Mouse (Mus musculus) adrenal gland, postnatal 4 days (tissue): ENCODE measurements around the gene Sorcs1. TPM values are rescaled to one million over a fixed set of nuclear protein-coding genes. Genes with fewer than 3 reads are reported as not detected.

Experiments used
- DNase-seq, 2 experiments: peaks; one replicate each; pipeline ENCODE4 v3.0.0; 2021 to 2022; ENCODE audit warnings: low spot score in 2 of 2, mixed read lengths in 2 of 2
- total RNA-seq, 2 experiments: library from RNA; stranded (reverse); gene quantifications; 2 replicates each; pipeline ENCODE4 v1.2.3; 2021

Gene Sorcs1
- total RNA-seq, 2 experiments from 2014 or later: 2.4 to 2.7 TPM

DNA sequence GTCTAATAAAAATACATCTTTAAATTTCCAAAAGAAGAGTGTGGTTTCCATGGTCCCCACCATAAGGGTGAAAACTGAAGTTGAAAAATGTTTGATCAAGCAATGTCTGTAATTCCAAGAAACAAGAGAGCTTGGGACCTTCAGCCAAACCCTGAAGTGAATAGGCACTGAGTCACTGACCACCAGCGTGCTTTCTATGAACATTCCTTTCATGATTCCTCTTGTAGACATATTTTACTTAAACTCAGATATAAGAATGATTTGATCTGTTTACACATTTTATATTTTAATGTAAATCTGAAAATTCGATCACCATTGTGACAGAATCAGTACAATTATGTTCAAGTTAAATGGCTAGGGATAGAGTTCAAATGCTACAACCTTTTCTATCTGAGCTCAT, 112.1 kb downstream of the Sorcs1 start:
- no peak for DNase-seq

DNA sequence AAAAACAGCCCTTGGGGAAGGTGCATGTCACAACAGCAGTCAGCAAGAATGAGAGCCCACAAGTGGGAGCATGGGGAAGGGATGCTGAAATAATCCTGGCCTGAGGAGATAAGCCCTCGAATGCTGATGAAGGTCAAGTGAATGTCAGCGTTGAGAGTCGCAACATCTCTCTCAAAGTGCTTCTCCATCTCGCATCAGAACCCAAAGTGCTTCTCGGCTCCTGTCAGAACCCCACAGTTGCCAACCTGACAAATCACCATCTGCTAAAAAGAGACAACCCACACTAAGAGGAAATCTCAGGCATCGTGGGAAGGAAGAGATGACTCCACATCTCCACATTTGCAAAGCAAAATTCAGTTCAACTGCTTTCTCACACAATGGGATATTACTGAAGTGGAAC, 119.7 kb downstream of the Sorcs1 start:
- DNase-seq: no peak

DNA sequence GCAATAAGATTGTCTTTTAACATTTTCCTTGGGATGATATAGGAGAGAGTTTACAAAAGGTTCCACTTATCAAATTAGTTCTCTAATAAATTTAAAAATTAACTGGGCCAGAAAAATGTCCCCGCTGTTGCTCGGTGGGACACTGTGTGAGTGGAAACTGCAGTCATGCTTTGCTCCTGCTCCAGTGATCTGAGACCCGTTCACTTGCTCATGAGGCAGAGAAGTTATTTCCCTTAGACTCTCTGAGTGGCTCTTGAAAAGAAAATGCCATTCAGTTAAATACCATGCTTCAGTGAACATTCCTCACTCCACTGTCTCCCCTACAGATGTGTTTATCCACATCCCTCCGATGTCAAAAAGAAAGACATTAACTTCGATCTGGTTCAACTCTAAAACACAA, 144.4 kb downstream of the Sorcs1 start:
- DNase-seq: no peak

DNA sequence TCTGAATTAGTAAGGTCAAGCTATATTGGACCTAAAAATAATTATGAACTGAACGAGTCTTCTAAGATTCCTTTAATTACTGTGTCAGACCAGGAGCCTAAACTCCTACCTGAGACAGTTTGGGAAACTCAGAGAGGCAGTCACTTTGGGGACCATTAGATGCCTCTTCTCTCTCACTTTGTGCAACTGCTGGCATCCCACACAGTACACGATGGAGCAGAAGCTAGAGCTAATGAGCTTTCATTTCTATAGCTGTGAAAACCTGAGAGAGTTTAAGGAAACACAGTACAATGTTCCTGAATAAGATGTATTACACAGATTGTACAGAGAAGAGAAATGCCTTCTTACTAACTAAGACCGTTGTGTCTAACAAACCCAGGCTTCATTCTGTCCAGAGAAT, 150.6 kb downstream of the Sorcs1 start:
- no peak for DNase-seq

DNA sequence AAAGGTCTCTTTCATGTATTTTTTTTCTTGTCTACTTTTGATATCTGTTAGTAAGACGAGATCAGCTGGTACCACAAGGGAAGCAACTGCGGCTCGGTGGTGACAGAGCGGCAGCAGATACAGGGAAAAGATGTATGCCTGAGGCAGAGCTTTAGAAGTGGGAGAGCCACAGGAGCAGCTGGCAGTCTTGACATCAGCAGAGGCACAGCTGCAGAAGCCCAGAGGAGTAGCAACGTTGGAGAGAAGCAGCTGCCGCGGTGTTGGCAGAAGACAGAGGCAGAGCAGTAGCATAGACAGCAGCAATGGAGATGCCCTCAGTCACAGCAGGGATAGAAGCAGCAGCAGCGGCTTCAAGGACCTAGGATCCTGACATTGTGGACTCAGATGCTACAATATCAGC, 152.4 kb downstream of the Sorcs1 start:
- DNase-seq: no peak

DNA sequence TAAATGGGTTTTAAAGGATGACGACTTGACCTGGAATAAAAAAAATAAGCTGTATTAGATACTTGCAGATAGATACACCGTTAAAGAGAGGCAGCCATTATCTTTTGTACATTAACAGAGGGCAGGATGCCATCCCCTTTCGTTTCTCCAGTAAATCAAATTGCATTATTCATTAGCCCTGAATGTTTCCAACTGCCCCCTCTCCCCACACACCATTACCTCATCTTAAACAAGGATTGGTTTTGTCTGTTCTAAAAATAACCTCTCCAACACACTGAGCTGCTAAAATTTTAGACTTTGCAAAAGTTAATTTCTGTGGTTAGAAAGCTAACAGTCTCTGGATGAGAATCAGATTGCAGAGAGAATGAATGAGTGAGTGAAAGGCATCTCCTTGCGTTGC, 156.5 kb downstream of the Sorcs1 start:
- DNase-seq: no peak

DNA sequence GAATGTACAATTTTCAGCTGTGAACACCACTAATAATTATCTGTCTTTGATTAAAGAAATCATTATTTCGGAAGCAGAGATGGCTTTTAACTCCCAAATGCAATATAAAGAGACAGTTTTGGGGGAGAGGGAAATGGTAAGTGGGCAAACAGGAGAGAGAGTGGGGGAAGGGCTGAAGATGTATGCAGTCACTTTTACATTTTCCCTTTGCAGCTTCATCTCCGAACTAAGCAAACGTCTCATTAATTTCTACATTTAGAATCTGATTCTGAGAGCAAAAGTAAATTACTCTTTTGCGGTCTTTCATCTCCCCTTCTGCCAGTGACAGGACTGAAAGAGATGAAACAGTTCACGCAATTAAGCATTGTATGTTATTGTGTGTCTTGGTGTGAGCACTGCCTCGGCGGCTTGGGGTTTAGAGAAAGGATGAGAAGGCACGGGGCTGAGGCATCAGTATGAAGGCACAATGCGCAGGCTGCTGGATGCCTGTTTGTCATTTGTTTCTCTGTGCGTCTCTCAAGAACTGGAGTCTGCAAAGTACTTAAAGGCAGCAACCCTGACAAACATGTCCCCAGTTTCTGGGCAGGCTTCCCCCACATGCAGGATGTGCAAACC, 163.3 kb downstream of the Sorcs1 start:
- no peak for DNase-seq

DNA sequence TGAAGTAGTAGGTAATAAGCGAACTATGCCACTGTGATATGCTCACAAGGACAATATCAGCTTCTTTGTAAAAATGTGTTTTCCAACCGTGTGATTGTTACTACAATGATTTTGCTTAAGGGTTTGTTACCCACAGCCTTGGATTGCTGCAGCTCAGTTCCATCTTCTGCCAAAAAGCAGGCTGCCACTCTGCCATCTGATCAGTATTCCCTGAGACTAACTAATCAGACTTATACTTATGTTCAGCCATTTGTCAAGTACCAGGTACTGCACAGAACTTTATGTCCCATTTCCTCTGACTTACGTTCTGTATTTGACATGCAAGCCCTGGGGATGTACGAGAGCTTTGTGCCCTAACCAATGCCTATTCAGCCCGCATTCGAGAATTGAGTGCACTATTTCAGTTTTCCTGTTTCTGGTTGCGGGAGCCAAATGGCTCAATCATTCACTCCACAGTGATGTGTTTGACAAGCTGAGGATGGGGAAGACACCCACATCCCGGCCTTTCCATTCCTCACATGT, 164.1 kb downstream of the Sorcs1 start:
- no peak for DNase-seq

DNA sequence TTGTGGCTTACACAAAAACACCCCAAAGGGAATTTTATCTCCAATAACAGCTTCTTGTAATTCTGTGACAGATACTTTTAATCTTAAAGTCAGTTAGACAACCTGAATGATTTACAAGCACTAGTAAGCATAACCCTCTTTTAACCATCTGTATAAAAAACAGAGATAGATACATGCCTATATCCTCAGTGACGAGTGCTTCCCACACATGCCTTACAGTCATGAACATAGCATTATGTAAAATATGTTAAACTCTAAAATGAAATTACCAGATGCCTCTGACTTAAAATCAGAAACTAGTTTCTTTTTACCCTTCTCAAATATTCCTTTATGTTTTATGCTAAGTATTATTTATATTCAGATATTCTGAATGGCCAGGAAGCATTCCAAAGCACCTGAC, 175.6 kb downstream of the Sorcs1 start:
- no peak for DNase-seq

DNA sequence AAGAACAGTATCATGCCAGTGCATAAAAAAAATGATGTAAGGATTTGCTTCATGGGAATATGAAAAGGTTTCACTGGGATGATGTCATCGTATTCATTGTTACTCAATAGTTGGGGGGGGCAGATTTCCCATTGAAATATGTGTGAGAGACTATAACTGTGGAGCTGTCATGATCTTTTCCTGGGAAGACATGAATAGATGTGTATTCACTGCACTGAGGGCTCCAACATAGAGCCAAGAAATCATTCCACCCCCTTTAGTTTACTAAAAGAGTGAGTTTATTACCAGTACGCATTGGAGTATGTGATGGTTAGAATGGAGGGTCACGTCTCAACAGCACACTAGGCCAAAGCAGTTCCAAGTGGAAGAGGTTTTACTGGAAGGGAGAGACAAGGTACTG, 187.3 kb downstream of the Sorcs1 start:
- DNase-seq: no peak

DNA sequence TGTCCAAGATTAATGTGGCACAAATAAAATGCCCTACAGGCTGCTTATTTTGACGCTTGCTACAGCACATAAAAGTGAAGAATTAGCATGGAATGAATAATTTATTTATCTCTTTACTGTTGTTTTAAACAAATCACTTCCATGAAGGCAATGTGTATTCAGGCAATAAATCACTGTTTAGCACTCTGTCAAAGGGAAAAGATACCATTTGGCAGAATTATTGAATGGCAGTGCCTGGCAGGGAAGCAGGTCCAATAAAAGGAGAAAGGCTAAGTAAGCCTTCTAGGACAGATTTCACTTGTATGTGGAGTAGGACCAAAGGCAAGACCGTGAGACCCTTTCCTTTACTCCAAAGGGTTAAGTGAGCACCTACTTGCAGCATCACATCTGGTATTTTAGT, 187.7 kb downstream of the Sorcs1 start:
- no peak for DNase-seq

DNA sequence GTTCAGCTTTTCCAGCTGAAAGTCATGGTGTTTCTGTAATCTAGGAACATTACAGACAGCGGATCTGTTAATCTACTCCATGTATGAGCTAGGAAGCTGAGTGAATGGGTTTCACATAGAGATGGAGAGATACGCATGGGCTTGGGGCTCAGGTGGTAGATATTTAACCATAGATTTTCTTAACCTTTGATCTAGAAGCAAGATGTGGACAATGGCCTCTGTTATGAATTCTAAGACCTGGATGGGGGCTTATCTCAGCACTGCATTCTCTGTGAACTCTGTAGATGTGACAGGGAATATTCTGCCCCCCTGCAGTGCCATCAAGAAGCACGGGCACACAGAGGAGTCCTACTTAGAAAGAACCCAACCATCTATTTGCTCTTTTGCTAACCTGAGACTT, 188.7 kb downstream of the Sorcs1 start:
- DNase-seq: no peak

DNA sequence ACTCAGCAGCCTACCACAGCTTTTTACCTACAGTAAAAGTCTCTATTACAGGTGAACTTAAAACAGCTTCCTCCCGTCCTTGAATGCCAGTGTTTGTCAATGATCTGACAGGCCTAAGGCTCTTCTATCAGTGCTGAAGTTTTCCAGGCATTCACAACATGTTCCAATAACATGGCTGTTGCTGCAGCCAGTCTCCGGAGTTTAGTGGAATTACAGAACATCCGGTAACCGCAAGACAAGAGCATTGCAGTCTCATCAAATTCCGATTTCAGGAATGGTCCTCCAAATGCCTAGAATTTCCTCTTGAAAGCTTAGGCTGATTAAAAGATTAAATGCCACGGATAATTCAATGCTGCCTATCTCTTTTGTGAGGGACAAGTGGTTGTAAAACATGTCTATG, 190.0 kb downstream of the Sorcs1 start:
- DNase-seq: no peak

DNA sequence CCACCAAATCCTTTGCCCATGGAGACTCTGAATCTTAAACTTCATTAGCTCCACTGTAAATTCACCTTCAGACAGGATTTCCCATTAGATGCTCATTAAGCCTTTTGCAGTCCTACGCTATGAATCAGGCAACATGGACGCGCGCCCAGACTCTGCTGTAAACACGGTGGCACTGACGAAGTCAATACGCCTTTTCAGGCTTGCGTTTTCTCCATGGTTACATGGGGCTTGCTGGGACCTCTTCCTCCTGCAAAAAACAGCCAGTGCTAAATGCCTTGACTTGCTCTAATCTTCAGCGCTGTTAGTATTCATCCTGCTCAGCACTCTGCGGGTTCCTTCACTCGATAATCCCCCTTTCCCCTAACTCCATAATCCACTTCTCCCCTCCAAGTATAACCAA, 190.7 kb downstream of the Sorcs1 start:
- DNase-seq: no peak

DNA sequence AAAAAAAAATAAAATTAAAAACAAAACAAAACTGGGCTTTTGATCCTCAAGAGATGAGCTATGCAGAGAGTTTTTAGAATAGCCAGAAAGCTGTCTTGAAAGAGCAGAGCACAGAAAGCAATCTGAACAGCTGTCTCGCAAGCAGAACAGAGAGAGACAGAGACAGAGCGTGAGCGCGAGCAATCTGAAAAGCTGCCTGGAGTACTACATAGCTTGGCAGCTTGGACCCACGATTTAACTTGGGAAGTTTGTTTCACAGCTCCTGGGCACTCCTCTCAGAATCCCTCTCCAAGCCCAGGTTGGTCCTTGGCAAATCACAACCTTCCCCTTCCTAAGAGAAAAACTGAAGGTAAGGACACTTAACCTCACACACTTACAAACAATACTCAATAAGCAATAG, 192.1 kb downstream of the Sorcs1 start:
- DNase-seq: no peak

DNA sequence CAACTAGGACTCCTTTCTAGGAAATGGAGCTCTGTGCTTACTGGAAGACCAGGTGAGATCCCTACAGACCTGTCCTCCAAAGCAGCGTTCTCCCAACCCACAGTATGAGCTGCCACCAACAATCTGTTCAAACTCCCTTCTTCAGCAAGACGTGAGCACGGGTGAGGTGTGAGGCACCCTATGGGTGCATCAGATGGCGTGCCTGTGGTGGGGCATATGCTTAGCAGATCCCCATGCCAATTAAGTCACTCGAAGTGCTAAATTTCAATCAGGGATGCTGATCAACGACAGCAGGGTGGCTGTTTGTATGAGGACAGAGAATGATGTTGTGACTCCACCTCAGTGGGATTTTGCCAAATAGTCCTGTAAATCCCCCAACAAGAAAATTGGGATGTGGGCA, 201.7 kb downstream of the Sorcs1 start:
- no peak for DNase-seq

DNA sequence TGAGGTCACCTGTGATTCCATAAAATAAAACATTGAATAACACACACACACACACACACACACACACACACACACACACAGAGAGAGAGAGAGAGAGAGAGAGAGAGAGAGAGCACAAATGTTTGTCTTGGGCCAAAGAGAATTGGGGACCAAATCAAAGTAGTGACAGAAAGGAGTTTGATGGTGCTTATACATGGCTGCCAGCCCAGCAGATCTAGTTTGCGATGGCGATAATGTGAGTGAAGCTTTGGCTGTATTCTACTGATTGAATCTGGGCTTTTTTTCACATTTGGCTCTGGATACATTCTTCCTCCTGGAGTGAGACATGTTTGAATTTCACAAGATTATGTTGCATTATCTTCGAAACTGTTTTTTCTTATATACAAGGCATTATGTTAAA, 209.9 kb downstream of the Sorcs1 start:
- DNase-seq: no peak

DNA sequence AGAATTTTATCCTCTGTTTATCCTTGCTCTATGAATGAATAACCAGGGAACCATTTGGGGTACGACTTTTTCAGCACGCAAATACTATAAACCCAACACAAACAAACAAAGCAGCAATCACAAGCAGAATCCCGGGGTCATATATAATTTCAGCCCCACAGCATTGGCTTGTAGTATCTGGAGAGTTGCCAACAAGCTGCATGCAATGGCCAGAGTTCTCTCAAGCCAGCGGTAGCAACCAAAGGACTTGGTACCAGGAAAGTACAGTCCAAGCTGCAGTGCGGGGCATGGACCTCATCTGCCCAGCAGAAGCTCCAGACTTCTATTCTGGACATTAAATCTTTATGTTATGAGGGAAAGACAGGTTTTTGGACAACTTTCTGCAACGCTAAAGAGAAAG, 213.6 kb downstream of the Sorcs1 start:
- DNase-seq: no peak

DNA sequence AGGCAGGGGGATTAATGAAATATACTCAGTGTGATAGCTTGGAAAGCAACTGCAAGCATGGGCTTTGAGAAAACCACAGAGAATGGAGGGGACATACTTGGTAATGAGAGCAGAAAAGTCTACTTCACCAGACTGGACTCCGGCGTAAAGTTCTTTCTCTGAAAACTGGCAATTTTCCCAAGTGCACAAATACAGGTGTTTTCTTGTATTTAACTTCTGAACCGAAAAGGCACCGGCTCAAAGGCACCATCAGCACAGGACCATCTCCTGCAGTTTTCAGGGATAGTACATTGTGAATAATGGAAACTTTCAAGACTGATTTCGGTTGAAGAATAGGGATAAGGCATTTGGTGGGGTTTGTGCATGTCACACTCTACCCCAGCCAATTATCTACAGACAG, 219.9 kb downstream of the Sorcs1 start:
- no peak for DNase-seq

DNA sequence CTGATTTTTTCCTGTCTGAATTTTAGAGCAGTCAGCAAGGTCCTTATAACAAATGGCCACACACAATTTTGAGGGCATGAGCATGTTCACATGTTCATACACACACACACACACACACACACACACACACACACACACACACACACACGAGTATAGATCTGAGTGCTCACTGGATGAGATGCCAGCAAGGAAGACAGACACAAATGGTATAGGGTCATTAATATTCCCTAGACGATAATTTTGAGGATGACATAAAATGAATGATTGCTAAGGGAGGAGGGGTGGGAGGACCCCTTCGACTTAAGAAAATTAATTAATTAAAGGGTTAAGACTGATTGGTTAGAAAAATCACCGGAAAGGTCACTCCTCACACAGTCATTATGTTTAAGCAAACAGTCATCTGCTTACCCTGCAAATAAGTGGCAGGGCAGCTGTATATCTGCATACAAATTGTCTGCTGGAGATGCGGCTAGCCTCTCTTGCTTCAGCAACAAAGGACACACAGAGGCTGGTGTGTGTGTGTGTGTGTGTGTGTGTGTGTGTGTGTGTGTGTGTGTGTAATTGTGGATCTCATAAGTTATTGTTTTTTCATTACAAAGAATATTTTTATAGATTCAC, 221.1 kb downstream of the Sorcs1 start:
- no peak for DNase-seq

DNA sequence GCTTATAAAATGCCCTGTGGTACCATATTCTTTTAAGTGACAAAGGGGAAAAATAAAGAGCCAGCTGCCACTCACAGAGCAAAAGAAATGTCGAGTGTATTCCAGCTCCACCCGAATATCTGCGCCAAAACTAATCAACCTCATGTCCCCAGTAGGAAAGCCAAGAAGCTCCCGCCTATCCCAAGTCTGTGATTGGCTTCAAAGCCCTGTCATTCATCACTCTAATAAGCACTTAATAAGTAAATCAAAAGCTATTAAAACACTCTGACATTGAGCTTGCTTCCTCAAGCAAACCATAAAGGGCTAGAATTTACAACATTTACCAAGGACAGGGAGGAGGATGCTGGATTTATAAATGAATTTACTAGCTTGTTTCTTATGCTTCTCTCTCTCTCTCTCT, 237.3 kb downstream of the Sorcs1 start:
- DNase-seq: no peak

DNA sequence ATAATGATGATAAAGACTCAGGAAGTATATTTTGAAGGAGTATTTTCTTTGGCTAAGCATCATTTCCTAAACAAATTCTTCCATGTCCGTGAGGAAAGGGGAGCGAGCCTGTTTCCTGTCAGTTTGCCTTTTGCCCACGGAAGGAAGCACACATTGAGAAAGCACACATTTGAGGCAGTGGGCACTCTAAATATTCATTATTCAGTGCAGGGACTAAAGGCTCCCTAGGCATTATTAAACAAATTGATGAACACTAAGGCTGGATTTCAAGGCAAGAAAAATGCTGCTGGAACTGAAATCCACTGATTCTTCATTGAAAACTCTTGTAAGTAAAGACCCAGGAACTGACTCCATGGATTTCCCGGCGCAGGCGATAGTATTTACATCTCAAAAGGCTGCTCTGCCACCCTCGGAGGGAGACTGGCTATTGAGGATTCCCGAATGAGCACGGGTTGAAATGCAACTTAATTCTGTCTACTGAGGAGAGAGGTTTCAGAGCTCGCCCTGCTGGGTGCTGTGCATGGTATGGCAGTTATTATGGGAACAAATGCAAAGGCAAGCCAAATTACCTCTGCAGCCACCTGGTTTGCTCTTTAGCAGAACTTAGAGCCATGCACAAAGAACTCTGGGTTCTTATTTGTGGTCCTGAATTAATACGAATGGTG, 238.1 kb downstream of the Sorcs1 start:
- DNase-seq: no peak

DNA sequence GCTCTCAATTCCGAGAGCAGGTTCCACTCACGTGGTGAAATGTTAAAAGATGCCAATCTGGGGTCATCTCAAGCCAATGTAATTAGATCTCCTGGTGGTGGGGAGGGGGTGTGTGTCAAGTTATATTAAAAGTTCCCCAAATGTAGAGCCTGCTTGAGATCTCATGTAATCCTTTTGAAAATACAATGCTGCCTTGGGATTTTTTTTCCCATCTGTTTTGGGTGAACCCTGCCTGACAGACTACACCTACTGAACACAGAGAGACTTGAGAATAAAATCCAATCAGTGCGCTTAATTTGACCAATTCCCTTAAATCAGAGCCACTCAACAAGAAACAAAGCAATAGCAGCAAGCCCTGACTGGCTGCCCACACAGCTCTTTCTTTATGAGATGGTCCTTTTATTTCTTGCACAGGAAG, 239.0 kb downstream of the Sorcs1 start:
- no peak for DNase-seq
